Mouse (Mus musculus): ENCODE measurements around the gene Ttbk1.
"Not testable (repeated sequence)": the region's sequence is repeated elsewhere in the genome, so short reads cannot be mapped to it uniquely, and the experiment has no call there.

Ttbk1 gene

DNA sequence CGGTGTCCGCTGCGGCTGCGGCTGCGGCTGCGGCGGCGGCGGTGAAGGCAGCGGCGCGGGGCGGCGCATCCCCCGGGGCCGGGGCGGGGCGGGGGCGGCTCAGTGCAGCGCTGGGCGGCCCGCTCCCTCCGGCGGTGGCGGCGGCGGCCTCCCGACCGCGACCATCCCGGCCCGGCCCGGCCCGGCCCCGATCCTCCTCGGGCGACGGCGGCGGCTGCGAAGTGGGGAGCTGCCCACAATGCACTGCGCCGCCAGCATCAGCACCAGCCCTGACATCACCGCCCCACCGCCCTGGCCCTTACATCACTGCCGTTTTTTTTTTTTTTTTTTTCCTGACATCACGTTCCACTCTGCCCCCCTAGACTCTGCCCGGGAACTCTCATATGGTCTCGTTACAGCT is at the start of gene Ttbk1:
Ttbk1 (minus strand) TSS at position 245 of the 400 bp plus-strand sequence.
- DNase-seq (ENCODE audit: extremely low read depth, insufficient read length, low spot score), result no peak

DNA sequence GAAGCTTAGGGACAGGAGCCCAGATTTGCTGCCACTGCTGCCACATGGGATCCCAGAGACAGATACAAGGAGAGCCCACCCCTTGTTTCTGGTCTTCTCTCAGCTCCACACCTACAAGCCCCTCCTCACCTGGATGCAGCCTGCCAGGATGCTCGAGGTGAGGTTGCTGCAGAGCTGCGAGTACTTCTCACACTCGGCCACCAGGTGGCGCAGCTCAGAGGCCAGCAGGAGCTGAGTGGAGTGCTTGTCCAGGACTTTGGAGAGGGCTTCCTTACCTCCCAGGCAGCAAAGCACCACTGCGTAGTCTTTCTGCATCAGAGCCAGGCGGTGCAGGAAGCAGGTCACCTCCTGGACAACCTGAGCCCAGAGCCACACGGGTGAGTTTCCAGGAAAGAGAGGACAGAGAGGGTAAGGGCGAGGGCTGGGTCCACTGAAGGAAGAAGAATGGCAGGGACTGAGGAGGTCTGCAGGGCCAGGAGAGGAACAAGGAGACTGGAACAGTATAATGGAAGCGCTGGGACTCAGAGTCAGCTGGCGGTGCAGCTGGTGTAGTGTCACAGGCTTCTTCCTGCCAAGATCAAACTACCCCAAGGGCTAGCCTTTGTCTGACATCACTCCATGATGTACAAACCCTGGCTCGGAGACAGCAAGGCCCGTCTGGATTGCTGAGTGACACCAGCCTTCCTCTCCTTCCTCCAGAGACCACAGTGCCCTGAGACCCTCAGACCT is 38.3 kb upstream of the Ttbk1 start:
- peak; percentile 61 for DNase-seq (ENCODE audit: extremely low read depth, insufficient read length, low spot score)

DNA sequence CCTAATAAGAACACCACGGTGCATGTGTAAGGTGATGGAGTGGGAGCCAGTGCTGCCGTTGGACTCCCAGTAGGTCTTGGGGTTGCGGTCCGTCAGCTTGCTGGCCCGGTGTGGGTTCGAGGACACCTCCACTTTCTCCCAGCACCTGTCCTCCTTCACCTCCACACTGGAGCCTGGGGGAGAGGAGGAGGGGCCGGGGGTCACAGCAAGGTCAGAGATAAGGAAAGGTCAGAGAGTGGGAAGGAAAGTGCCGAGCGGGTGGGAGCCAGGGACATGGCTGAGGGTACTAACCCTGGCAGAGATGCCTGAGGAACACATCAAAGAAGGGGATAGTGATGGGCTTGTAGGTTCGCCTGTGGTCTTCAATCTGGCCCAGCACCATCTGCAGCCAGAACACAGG is 37.6 kb upstream of the Ttbk1 start:
- no peak for DNase-seq (ENCODE audit: extremely low read depth, insufficient read length, low spot score)

DNA sequence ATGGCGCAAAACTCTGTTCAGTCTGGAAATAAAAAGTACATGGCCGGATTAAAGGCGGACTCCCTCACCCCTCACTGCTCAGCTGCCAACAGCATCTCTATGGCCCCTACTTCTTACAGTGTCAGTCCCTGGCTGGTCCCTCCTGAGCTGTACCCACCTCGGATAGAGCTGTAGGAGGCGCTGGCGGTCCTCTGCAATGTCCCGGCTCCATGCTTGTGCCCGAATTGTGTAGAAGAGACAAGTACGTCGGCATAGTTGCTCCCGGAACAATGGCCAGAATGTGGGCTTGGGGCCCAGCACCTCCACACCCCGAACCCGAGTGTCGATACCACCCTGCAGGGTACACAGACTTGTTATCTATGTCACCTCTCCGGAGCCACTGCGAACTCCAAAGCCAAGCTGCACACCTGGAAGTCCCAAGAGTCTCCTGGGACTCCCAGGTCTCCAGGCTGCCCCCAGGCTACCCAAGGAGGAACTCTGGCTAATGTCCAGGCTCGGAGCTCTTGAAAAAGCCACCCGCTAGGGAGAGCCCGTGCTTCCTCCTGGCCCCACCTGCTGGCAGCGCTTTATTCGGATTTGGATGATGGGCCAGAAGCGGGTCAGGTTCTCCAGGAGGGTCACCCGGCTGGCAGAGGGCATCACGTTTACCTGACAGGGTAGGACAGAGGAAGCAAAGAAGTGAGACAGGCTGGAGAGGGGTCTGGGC is 34.6 kb upstream of the Ttbk1 start:
- no peak for DNase-seq (ENCODE audit: extremely low read depth, insufficient read length, low spot score)

DNA sequence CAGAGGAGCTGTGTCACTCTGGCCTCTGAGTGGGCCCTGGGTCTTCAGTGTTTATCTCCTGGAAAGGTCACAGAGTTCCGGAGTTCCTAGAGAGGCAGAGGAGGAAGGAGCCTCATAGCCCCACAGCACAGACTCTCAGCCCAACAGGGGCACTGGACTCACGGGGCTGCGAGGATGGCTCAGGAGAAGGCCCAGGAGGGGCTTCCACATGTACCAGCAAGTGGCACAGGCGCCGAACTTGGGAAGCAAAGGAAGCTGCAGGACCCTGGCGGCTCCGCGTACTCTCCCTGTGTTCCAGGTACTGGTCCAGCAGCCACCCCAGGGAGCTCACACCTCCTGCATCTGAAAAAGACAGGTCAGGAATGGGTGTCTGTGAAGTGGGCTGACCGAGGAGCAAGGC is 33.7 kb upstream of the Ttbk1 start:
- DNase-seq (ENCODE audit: extremely low read depth, insufficient read length, low spot score), result no peak

DNA sequence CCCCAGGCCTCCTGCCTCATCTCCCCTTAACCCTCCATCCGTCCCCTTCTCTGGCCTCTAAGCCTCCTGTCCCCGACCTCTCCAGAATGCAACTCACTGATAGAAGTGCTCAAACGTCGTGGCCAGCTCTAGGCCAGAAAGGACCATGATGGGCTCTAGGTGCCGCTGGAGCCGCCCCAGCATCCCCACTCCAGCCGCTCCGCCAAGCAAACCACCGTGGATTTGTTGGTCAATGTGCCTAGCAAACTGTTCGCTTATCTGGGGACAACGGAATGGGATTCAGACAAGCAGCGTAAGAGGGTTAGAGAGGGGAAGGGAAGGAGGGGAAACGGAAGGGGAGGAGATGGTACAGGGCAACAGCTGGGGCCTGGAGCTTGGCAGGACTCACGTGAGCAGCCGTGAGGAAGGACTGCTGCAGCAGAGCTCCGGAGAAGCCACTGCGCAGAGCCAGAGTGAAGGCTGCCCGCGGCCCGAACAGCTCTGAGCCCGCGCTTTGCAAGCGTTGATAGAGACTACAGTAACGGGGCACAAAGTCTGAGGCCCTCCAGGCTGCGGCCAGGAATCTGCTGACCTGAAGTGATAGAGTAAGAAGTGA is 33.0 kb upstream of the Ttbk1 start:
- DNase-seq (ENCODE audit: extremely low read depth, insufficient read length, low spot score), result no peak

DNA sequence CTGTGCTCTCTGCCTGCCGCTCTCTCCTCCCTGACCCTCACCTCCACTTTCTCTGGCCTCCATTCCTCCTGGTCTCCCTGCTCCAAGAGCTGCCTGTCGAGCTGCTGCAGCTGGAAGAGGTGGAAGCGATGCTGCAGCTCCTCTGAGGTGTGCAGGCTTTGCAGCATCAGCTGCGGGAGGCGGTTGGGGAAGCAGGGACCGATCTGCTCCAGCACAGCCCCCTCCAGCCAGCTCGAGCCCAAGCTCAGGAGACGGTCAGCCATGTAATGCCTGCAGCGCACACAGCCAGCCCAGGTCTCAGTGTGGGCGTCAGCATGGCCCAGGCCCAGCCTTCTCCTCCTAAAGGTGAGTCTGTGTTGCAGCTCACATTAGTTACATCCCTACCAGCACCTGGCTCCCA is 32.5 kb upstream of the Ttbk1 start:
- no peak for DNase-seq (ENCODE audit: extremely low read depth, insufficient read length, low spot score)

DNA sequence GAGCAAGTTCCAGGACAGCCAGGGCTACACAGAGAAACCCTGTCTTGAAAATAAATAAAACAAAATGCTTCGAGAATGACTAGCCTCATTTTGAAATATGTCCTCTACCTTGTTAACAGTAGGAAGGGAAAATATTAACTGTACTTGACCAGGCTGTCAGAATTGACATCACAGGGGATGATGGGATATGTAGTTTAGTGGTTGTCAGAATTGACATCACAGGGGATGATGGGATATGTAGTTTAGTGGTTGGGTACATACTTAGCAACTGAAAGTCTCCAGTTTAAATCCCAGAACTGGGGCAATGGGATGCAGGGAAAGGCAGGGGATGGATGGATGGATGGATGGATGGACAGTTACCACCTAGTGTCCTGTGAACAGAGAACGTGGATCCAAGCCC is 25.9 kb upstream of the Ttbk1 start:
- no peak for DNase-seq (ENCODE audit: extremely low read depth, insufficient read length, low spot score)

DNA sequence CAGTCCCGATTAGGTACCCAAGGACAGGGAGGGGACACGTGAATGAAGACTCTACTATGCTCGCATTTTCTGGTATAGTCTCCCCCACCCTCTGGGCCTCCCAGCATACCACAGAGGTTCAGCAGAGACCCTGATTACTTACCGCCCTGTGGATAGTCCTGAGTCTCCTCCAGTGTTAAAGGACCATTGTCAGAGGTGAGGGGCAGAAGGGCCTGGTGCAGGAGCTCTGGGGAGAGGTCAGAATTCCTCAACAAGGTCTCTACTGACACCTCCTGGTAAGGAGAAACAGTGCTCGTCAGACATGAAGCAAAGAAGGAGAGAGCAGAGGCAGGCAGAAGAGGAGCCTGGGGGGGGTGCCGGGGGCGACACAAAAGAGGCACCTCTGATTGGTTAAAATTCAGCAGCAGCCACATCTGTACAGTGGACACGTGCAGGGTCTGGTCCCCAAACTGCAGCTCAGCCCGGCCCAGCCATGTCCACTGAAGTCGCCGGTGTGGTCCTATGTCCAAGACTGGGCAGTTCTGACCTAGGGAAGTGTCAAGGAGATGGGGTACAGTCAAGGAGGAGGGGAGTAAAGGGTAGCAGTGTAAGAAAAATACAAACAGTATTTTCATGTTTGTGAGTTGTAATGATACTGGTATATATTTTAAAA is 23.7 kb upstream of the Ttbk1 start:
- DNase-seq (ENCODE audit: extremely low read depth, insufficient read length, low spot score), result no peak

DNA sequence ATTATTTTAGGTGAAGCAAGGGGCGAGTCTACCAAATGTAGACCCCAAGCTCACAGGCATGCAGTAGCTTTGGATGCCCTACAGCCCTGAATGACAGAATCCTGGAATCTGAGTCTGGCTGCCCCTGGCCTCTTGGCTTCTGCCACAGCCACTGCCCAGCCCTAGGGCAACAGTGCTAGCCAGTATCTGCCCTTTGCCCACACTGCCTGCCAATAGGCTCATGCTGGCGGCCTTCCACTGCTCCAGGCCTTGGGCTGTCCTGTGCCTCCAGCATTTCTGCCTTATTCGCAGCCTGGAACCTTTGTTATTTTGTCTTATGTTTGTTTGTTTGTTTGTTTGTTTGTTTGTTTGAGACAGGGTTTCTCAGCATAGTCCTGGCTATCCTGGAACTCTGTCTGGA is 18.1 kb upstream of the Ttbk1 start:
- DNase-seq (ENCODE audit: extremely low read depth, insufficient read length, low spot score), result no peak

DNA sequence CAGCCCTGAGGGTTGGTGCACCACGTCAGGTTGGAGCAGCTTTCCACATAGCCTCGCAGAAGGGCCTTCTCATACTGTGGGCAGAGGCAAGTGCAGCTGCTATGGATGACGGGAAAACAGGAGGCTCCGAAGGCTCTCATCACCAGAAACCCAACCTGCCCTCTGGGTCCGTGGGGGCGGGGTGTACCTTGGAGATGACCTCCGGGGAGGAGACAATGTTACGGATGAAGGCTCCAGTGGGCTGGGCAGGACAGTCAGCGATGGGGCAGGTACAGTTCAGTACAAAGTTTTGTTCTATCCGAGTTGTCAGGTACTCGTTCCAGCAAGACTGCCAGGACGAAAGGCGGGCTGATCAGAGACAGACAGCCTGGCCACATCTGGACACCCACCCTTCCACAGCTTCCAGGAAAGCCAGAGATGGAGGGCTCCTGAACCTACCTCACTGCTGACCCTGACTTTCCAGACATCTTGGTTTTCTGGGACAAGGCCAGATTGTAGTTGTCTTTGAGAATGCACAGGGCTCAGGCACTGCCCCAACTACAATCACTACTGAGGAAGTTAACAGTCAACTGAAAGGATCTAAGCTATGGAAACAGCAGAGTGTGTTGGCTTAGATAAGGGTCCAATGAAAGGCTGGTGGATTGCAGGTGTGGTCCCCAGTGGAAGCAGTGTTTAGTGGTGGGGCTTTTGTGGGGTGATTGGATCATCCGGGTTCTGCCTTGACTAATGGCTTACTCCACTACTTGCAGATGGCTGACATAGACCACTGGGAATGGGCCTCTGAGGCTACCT is 16.6 kb upstream of the Ttbk1 start:
- DNase-seq (ENCODE audit: extremely low read depth, insufficient read length, low spot score), result no peak

DNA sequence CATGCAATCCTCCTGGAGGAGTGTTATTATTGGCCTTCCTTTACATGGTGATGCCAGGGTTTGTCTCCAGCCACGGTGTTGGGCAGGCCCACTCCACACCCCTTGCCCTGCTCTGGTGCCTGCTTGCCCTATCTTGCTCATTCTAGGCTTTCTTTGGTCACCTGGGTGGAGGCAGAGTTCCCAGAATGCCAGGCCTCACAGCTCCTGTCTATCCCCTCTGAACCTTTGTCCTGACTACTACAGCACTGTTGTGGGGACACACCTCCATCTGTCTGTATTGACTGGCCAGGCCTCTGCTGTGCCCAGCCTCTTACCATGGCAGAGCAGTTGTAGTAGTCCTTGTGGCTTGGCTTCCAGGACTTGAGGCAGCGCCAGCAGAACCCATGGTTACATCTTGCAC is 15.3 kb upstream of the Ttbk1 start:
- no peak for DNase-seq (ENCODE audit: extremely low read depth, insufficient read length, low spot score)

DNA sequence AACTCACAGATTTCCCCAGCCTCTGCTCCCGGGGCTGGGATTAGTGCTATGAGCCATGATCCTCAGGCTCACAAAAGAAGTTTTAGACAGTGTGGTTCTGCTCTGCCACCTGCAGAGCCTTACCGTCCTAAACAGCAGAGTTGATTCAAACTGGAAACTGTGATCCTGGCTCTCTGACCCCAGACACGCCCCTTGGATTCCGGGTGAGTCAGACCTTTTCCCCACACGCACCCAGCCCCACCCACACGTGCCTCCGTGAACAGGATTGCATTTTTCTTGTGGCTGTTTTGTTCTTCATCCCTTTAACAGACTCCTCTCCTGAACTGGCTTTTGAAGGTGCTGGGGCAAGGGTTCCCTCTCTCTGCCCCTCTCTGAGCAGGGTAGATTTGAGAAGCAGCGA is 10.5 kb upstream of the Ttbk1 start:
- peak; percentile 79 for DNase-seq (ENCODE audit: extremely low read depth, insufficient read length, low spot score)

DNA sequence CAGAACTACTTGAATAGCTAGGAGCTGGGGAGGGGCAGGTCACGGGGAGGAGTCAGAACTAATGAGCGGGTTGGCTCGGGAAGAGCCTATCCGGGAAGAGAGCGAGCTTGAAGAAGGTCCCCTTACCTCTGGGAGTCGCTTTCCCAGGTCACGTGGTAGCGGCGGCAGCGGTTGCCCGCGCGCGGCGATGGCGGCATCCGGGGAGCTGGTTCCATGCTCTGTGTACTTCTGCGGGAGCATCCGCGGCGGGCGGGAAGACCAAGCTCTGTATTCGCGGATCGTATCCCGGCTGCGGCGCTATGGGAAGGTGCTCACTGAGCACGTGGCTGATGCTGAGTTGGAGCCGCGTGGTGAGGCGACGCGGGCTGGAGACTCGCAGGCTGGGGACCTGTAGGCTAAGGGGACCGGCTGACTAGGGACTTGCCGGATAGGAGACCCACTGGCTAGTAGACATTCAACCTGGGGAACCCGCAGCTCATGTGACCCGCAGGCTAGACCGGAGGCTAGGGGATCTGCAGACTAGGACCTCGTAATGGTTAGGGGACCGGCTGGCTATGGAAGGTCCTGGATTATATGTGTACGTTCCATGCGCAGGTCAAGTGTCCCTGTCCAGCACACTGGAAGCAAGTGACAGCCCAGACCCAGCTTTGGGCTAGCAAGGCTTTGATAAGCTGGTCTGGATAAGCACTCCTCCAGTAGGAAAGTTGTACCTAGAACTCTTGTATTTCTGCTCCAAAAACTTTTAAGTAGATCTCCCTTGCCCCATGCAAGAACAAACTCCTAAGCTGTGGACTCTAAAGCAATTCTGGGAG is 9.4 kb upstream of the Ttbk1 start, which contains the start of gene Dnph1:
Dnph1 (plus strand) TSS at position 89 of the 812 bp plus-strand sequence.
- DNase-seq (ENCODE audit: extremely low read depth, insufficient read length, low spot score), result peak; percentile 96

DNA sequence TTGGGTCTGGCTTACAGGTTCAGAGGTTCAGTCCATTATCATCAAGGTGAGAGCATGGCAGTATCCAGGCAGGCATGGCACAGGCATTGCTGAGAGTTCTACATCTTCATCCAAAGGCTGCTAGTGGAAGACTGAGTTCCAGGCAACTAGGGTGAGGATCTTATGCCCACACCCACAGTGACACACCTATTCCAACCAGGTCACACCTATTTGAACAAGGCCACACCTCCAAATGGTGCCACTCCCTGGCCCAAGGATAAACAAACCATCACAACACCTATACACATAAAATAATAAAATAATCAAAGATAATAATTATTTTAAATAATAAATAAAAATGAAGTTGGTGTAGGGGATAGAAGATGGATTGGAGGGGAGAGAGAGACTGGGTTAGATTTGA is 8.6 kb upstream of the Ttbk1 start:
- DNase-seq (ENCODE audit: extremely low read depth, insufficient read length, low spot score), result not testable (repeated sequence)

DNA sequence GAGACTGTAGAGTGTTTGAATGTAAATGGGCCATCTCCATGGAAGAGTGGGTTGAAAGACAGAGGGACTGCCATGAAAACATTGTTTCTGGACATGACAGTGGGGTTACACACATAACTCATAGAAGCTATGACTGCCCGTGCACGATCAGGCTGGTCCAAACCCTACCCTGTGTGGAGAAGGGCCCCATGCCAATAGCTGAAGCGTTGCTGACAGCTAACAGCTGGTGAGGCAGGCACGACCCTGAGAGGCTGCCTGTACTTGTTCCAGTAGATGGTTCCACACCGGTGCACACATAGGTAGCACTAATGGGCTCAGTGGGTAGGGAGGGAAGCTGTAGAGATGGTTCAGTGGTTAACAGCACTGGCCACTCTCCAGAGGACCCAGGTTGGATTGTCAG is 8.0 kb upstream of the Ttbk1 start:
- DNase-seq (ENCODE audit: extremely low read depth, insufficient read length, low spot score), result no peak

DNA sequence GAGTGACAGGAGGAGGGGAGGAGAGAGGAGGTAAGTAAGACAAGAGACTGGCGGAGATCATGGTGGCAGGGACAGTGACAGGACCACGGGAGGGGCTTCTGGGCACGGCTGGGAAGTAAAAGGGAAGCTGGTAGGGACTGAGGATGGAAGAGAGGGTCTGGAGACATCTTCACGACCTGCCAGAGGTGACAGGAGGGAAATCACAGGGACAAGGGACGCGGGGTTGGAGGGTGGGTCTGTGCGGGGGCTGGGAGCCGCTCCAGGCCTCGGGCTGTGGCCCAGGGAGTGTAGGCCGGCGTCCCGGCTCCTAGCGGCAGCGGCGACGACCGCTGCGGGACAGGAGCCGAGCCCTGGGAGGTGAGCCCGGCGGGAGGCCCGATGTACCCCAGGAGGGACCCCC is 480 bp downstream of the Ttbk1 start:
- no peak for DNase-seq (ENCODE audit: extremely low read depth, insufficient read length, low spot score)

DNA sequence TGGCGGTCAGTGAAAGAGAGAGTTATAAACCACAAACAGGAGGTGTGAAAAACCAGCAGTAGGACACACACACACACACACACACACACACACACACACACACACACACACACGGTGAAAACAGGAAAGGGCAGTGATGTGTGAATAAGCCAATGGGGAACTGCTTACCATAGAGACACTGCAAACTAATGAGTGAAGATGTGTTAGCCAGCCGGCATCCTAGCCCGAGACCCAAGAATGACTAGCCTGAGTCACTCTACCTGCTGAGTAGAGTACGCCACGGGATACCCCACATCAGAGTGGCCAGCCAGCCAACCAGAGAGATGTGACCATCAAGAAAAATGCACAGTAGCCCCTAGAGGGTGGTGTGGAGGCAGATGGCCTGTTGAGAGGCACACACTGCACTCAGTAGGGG is 3.0 kb downstream of the Ttbk1 start:
- DNase-seq (ENCODE audit: extremely low read depth, insufficient read length, low spot score), result no peak

DNA sequence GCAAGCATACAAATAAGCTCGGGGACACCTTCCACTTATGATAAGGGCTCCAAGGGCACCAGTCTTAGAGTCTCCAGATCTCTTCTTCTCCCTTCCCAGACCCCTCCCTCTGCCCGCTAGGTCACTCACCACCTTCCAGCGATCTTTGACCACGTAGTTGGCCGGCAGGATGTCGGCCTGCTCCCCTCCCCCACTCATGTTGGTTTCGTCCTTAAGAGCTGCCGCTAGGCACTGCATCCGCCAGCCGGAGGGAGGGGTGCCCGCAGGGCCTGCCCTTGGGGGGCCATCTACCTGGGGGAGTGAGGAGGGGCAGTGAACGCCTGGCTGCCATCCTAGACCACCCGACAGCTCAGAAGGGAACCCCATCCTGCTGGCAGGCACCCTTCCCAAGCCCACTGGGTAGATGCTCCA is 3.4 kb downstream of the Ttbk1 start:
- no peak for DNase-seq (ENCODE audit: extremely low read depth, insufficient read length, low spot score)

DNA sequence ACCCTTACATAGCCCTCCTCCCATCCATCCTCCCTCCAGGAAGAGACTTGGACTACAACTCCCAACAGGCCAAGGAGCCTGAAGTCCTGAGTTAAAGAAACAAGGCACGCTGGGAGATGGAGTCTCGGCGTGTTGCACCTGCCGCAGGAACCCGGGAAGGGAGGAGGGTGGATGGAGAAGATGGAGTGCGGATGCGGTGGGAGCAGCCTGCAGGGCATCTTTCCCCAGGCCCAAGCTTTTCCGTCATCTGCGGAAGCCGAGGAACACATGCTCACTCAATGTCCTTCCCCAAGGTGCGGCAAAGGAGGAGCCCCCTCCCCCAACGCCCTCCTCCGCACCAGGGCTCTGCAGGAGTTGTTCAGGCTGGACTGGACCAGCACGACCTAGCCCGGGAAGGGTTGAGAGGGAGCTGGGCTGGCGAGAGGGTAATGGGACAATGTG is 3.9 kb downstream of the Ttbk1 start:
- DNase-seq (ENCODE audit: extremely low read depth, insufficient read length, low spot score), result no peak
